Mouse (Mus musculus): Measurements from ENCODE around the gene Ing1.

Ing1 gene

GRCm38 (mm10) chr8:11554799-11555719, at the start of gene Ing1:
Gene Ing1, plus strand, starts transcription at chr8:11555571.
- in situ Hi-C loops (cut with MboI, MseI): loop anchor here (5.0 to 25.0 kb wide), 3 partner anchors 558 to 1740 kb away; no protein-coding TSS in a partner anchor

GRCm38 (mm10) chr8:11506074-11506473, 49.3 kb upstream of the Ing1 start:
- in situ Hi-C loops (cut with MboI, MseI): loop anchor here (5.0 kb wide), 1 partner anchor 91 kb away; no protein-coding TSS in a partner anchor

DNA sequence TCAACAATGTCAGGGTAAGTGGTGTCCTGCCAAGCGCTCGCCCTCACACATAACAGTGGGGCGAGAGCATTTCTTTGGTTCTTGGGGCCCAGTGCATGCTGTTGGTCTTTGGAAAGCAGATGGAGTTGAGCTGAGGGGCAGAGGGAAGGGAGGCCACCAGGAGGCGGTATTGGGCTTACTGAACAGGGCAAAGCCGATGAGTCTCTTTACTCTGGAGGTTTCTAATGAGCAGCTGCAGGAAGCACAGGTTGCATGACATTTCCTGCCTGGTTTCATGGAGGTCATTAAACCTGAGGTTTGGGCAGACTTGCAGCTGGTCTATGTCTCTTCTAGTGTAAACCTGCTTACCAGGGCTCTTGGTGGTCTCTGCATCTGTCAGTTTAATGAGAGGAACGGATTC, 48.6 kb upstream of the Ing1 start:
- in situ Hi-C loops (cut with MboI, MseI): loop anchor here (5.0 kb wide), 1 partner anchor 90 kb away; no protein-coding TSS in a partner anchor

DNA sequence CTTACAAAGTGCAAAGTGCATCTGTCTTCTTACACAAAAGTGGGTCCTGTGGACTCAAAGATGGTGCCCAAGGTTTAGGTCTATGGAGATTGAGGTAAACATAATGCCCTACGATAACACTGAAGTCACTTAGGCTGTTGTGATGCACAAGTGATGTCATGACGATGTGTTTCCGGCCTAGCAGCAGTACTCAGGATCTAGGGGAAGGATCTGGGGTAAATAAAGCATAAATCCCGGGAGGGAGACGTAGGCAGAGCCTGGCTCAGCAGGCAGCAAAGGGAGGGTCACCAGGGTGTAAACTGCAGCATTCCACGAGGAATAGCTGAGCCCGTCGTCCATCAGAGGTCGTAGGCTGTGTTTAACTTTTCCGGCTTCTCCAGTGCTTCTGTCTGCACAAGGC, 46.5 kb upstream of the Ing1 start:
- in situ Hi-C loops (cut with MboI, MseI): loop anchor here (5.0 kb wide), 1 partner anchor 88 kb away; no protein-coding TSS in a partner anchor

DNA sequence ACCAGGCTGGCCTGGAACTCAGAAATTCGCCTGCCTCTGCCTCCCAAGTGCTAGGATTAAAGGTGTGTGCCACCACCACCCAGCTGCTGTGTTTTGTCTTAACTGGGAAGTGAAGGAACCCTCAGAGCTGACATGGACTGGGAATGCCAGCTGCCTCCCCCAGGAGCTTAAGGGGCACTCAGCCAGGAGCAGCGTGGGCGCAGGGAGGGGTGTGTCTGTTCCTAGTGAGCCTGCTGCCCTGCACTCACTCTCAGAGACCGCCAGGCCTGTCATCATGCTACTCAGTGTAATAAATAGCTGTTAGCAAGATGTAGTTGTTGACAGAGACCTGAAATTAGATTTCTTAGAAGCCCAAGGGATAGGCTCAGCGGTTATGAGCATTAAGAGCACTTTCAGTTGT, 44.4 kb upstream of the Ing1 start:
- in situ Hi-C loops (cut with MboI, MseI): no loop called here

- in situ Hi-C loops (cut with MboI, MseI): no loop called here
These were observed 42.7 kb upstream of the Ing1 start for GRCm38 (mm10) chr8:11512711-11513110.

GRCm38 (mm10) chr8:11513247-11513646, 42.1 kb upstream of the Ing1 start:
- in situ Hi-C loops (cut with MboI, MseI): no loop called here

- in situ Hi-C loops (cut with MboI, MseI): no loop called here
These were observed 39.1 kb upstream of the Ing1 start for GRCm38 (mm10) chr8:11516292-11516691.

DNA sequence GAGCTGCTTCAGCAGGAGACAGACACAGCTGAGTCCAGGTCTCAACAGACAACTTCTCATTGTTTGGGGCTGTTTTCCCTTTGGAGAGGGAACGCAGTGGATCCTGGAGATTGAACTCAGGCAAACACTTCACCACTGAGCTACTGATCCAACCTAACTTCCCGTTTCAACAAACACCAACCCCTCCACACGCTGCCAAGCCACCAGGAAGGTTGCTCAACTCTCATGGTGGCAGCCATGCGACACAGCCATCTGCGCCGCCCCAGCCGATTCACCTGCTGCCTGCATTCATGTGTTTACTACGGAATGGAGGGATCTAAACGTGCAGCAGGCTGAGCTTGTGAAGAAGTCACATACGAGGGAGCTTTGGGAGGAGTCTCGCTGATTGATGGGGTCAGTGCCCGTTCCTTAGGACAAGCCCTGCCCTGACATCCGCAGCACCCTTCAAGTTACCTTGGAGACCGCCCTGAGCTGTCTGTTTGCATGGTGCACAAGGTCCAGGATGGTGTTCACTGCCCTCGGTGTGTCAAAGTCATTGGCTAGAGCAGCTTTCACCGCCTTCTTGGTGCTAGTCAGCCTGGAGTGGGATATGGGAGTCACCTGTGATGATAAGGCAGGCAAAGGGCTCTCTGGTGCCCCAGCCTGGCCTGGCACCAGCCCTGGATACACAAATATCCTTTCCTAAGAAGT, 37.9 kb upstream of the Ing1 start:
- in situ Hi-C loops (cut with MboI, MseI): no loop called here

GRCm38 (mm10) chr8:11518056-11518396, 37.3 kb upstream of the Ing1 start:
- in situ Hi-C loops (cut with MboI, MseI): no loop called here

- in situ Hi-C loops (cut with MboI, MseI): no loop called here
These were observed 36.7 kb upstream of the Ing1 start for GRCm38 (mm10) chr8:11518676-11519075.

- in situ Hi-C loops (cut with MboI, MseI): no loop called here
These were observed 32.0 kb upstream of the Ing1 start for GRCm38 (mm10) chr8:11523331-11523730.

DNA sequence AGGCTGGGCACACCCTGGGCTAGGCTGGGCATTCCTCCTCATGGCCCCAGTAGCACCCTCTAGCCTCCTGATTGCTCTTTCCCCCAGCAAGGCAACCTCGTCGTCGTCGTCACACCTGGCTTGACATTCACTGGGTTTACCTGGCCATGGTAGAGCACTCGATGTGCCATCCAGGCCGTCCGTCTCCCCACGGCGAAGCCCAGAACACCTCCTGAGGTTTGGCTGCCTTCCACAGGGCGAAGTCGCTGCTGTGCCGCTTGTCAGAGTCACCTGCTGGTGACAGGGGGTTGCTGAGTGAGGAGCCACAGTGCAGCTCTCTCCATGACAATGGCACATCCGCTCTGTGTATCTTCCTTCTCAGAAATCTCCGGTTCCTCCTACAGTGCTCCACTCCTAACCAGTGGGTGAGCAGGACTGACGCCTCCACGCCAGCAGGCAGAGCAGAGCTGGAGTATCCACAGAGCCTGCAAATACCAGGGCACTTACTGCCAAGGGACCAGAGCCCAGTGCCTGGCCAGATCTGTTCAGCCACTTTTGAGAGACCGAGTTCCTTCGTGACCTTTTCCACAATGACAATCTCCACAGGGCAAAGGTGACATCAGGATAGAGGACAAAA, 25.1 kb upstream of the Ing1 start:
- in situ Hi-C loops (cut with MboI, MseI): no loop called here

GRCm38 (mm10) chr8:11530849-11531248, 24.5 kb upstream of the Ing1 start:
- in situ Hi-C loops (cut with MboI, MseI): no loop called here

- in situ Hi-C loops (cut with MboI, MseI): no loop called here
These were observed 20.9 kb upstream of the Ing1 start for GRCm38 (mm10) chr8:11534494-11534893.

DNA sequence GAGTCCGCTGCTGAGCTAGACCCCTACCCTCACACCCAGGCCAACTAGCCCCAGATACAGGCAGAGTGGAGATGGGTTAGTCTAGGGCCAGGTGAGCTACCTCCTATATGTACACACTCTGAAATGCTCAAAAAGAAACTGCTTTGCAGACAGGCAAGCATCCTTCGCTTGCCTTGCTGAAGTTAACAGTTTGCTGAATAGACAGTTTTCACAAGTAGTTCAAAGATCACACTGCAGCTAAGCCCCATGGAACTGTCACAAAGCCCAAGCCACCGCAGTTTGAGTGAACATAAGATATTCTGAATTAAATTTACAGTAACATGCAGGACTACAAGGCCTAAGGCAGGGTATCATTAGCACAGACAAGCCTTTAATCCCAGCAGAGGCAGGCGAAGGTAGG, 16.3 kb upstream of the Ing1 start:
- in situ Hi-C loops (cut with MboI, MseI): no loop called here

DNA sequence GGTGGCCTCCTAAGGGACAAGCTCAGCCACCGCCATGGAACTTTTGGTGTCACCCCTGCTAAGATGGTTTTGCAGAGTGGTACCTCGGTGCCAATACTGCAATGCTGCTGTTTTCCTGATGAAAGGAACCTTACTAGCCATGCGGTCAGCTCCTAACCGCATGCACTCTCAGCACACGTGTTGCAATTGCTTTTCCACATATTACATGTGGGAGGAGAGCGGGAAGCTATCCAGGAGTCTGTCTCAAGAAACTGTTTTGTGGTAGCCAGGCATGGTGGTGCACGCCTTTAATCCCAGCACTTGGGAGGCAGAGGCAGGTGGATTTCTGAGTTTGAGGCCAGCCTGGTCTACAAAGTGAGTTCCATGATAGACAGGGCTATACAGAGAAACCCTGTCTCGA, 15.2 kb upstream of the Ing1 start:
- in situ Hi-C loops (cut with MboI, MseI): loop anchor here (10.0 kb wide), 1 partner anchor 165 kb away; the partner anchor contains the start of gene 1700016D06Rik

DNA sequence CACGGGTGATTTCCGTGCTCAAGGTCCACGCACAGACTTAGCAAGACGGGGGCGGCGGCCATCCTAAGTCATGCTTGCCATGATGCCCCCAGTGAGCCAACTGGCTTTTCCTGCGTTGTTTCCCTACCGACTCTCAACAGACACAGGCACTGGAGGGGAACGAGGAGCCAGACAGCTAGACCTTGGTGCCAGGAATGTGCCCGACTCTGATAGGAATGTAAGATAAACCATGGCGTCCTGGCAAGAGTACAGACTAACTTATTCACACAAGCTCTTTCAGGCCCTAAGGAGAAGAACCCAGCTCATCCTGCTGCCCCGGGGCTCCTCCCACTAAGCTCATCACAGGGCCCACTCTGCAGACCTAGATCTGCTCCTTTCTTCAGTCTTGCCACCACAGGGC, 13.3 kb upstream of the Ing1 start:
- in situ Hi-C loops (cut with MboI, MseI): loop anchor here (10.0 kb wide), 1 partner anchor 163 kb away; the partner anchor contains the start of gene 1700016D06Rik

DNA sequence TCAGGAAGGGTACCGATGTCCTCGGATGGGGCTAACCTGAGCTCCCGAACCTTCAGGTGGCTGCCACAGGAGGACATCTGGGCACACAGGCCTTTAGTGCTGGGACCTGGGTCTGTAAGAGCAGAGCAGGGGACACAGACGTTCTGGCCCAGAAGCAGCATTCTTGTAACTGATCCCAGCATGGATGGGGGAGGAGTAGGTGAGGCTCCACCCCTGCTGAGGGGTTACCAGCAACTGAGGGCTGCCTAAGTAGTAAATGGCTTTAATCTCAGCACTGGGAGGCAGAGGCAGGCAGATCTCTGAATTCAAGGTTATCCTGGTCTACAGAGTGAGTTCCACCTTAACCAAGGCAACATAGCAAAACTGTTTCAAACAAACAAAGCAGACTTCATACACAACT, 12.5 kb upstream of the Ing1 start:
- in situ Hi-C loops (cut with MboI, MseI): loop anchor here (10.0 kb wide), 1 partner anchor 162 kb away; the partner anchor contains the start of gene 1700016D06Rik

- in situ Hi-C loops (cut with MboI, MseI): loop anchor here (10.0 kb wide), 1 partner anchor 160 kb away; the partner anchor contains the start of gene 1700016D06Rik
These were observed 11.0 kb upstream of the Ing1 start for GRCm38 (mm10) chr8:11544386-11544785.

GRCm38 (mm10) chr8:11547063-11547462, 8.3 kb upstream of the Ing1 start:
- in situ Hi-C loops (cut with MboI, MseI): loop anchor here (5.0 to 10.0 kb wide), 2 partner anchors 70 to 158 kb away; partner anchors contain the start of gene 1700016D06Rik

DNA sequence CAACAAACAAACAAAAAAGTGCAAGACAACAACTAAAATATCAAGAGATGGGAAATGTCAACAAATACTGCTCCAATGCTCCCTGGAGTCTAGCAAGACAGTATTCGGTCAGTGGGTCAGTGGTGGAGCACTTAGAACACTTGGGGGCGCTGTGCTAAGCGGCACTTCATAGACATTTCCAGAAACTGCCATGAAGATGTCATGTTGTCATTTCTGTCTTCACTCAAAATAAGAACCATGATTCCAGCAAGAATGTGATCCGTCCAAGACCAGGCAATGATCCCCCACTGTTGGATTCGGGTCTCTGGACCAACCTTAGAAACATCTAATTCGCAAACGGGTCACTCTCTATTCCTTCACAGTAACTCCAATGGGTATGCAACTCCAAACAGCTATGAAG, 5.7 kb upstream of the Ing1 start:
- in situ Hi-C loops (cut with MboI, MseI): loop anchor here (5.0 to 25.0 kb wide), 5 partner anchors 68 to 1745 kb away; partner anchors contain the start of gene 1700016D06Rik
